Mouse (Mus musculus): Measurements from ENCODE around the gene Notch4. TPM values are rescaled to one million over a fixed set of nuclear protein-coding genes. Genes with fewer than 3 reads are reported as not detected.

Notch4 gene
- polyA plus RNA-seq, 1 experiment from 2014 or later, result 13.1 TPM

DNA sequence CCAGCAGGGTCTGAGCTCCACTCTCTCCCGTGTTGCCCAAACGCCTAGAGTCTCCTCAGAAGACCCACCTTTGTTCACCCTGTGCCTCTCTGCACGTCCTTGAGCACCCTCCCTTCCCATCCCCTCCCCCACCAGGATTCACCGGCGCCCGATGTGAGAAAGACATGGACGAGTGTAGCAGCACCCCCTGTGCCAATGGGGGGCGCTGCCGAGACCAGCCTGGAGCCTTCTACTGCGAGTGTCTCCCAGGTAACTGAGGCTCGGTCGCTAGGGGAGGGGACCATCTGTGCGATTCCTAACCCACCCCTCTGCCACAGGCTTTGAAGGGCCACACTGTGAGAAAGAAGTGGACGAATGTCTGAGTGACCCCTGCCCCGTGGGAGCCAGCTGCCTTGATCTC lies 8.3 kb downstream of the Notch4 start:
- Histone ChIP-seq H3K9ac (peak overlapping the region; percentile 8; the same call in 1 of the 2 replicates), H3K4me3 (no peak overlapping the region)
- 7% methylated on average over 15 of the region's 15 CpGs for WGBS

DNA sequence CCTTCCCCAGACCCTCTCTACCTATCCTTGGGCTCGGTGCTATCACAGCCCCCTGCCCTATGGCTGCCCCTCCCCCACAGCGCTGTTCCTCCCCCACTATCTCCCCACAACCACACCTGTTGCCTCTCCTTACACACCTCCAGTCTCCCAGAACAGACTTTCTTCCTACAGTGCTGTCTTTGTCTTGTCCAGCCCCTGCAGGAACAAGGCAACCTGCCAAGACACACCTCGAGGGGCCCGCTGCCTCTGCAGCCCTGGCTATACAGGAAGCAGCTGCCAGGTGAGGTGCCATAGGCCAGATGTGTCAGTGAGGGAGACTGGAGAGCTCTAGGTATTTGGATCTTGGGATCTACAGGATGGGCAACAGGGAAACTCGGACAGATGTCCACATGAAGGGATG lies 12.5 kb downstream of the Notch4 start:
- Histone ChIP-seq H3K27ac (no peak overlapping the region), H3K27me3 (no peaks in the 10 kb centered on the region), H3K4me2 (replicated peaks) (no peak overlapping the region), H3K9me3 (replicated peaks) (no peaks in the 10 kb centered on the region), H3K4me1 (no peaks in the 10 kb centered on the region), H3K9ac (no peak overlapping the region), H3K36me3 (no peaks in the 10 kb centered on the region), H3K4me3 (no peak overlapping the region)
- WGBS, result 70% methylated on average over 5 of the region's 5 CpGs
- no peak for ATAC-seq (ENCODE audit: low FRiP score)

More for the DNA sequence above, 8.3 kb downstream of the Notch4 start:
- H3K9me3 ChIP-seq (replicated peaks), result no peaks in the 10 kb centered on the region
- H3K4me1 ChIP-seq, result no peaks in the 10 kb centered on the region
- H3K4me2 ChIP-seq (replicated peaks), result no peak overlapping the region
- no peak for ATAC-seq (ENCODE audit: low FRiP score)
- no peaks in the 10 kb centered on the region for H3K36me3 ChIP-seq
- H3K27ac ChIP-seq, result no peak overlapping the region
- H3K27me3 ChIP-seq, result 0 out of 2 replicates have a peak, but pooled peaks cover 2% of the 10 kb centered on the region

DNA sequence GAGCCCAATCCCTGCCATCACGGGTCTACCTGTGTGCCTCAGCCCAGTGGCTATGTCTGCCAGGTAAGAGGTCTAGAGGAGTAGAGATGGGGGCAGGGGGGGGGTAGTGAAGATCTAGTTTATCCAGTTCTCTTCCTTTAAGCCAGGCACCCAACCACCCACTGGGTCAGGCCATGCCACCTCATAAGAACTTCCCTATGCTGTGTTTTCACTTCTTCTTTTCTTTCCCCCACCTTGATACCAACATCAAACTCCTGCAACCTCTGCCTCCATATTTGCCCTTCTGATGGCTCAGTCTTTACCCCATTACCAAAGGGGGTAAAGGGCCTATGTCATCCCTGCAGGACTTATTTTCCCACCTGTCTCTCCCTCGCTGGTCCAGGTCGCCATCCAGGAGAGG lies 14.0 kb downstream of the Notch4 start:
- Histone ChIP-seq H3K36me3 (no peaks in the 10 kb centered on the region), H3K4me2 (replicated peaks) (no peak overlapping the region), H3K27ac (no peak overlapping the region), H3K9me3 (replicated peaks) (no peaks in the 10 kb centered on the region), H3K4me1 (no peaks in the 10 kb centered on the region), H3K9ac (no peak overlapping the region), H3K4me3 (no peak overlapping the region), H3K27me3 (no peaks in the 10 kb centered on the region)
- no peak for ATAC-seq (ENCODE audit: low FRiP score)
- WGBS, result 92% methylated on average over 3 of the region's 3 CpGs

DNA sequence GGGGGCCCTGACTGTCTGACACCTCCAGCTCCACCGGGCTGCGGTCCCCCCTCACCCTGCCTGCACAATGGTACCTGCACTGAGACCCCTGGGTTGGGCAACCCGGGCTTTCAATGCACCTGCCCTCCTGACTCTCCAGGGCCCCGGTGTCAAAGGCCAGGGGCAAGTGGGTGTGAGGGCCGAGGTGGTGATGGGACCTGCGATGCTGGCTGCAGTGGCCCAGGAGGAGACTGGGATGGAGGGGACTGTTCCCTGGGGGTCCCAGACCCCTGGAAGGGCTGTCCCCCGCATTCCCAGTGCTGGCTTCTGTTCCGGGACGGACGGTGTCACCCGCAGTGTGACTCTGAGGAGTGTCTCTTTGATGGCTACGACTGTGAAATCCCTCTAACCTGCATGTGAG lies 18.5 kb downstream of the Notch4 start:
- WGBS, result 88% methylated on average over 12 of the region's 12 CpGs
- Histone ChIP-seq H3K4me2 (replicated peaks) (no peak overlapping the region), H3K27ac (no peak overlapping the region), H3K9me3 (replicated peaks) (no peaks in the 10 kb centered on the region), H3K9ac (peak overlapping the region; percentile 32; the same call in 1 of the 2 replicates), H3K4me3 (no peak overlapping the region), H3K36me3 (no peaks in the 10 kb centered on the region), H3K27me3 (no peaks in the 10 kb centered on the region), H3K4me1 (peaks cover 11% of the 10 kb centered on the region)
- no peak for ATAC-seq (ENCODE audit: low FRiP score)

DNA sequence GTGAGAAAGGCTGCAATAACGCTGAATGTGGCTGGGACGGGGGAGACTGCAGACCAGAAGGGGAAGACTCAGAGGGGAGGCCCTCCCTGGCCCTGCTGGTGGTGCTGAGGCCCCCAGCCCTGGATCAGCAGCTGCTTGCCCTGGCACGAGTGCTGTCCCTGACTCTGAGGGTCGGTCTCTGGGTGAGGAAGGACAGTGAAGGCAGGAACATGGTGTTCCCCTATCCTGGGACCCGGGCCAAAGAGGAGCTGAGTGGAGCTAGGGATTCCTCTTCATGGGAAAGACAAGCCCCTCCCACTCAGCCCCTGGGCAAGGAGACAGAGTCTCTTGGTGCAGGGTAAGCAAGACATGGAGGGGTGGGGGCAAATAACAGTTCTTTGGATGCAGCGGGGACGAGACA lies 19.3 kb downstream of the Notch4 start:
- no peak overlapping the region for H3K4me3 ChIP-seq
- no peak for ATAC-seq (ENCODE audit: low FRiP score)
- no peaks in the 10 kb centered on the region for H3K9me3 ChIP-seq (replicated peaks)
- no peak overlapping the region for H3K4me2 ChIP-seq (replicated peaks)
- H3K9ac ChIP-seq, result no peak overlapping the region
- no peak overlapping the region for H3K27ac ChIP-seq
- no peaks in the 10 kb centered on the region for H3K36me3 ChIP-seq
- WGBS, result 68% methylated on average over 7 of the region's 7 CpGs
- H3K27me3 ChIP-seq, result no peaks in the 10 kb centered on the region
- H3K4me1 ChIP-seq, result peaks cover 16% of the 10 kb centered on the region

DNA sequence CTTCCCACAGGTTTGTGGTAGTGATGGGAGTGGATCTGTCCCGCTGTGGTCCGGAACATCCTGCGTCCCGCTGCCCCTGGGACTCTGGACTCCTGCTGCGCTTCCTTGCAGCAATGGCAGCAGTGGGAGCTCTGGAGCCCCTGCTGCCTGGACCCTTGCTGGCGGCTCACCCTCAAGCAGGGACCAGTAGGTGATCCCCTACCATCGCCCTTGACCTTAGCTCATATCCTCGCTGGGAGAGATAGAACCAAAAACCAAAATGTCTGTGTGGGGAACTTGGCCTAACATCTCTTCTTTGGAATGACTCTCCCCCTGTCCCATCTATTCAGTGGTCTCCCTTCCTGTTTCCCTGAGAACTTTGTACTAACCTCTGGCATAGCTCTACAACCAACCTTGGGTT lies 19.8 kb downstream of the Notch4 start:
- Histone ChIP-seq H3K4me2 (replicated peaks) (no peak overlapping the region), H3K36me3 (no peaks in the 10 kb centered on the region), H3K9me3 (replicated peaks) (no peaks in the 10 kb centered on the region), H3K27me3 (no peaks in the 10 kb centered on the region), H3K4me1 (peaks cover 19% of the 10 kb centered on the region), H3K27ac (no peak overlapping the region), H3K4me3 (no peak overlapping the region), H3K9ac (no peak overlapping the region)
- no peak for ATAC-seq (ENCODE audit: low FRiP score)
- WGBS, result 86% methylated on average over 8 of the region's 8 CpGs

DNA sequence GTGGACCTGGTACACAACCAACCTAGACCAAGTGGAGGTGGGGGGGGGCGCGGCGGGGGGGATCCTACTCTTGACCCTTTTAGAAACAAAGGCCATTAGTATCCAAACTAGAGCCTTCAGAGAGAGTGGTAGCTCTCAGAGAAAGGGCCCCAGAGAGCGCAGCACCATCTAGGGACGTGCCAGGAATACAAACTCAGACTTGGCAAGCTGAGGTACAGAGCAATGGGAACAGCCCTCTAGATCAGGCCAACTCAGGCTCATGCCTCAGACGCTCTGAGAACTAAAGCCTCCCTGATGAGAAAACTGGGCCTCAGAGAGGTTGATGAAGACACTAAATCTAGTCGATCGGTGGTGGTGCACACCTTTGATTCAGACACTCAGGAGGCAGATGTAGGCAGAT lies 21.1 kb downstream of the Notch4 start:
- WGBS, result 93% methylated on average over 8 of the region's 8 CpGs
- Histone ChIP-seq H3K27me3 (no peaks in the 10 kb centered on the region), H3K4me2 (replicated peaks) (no peak overlapping the region), H3K9me3 (replicated peaks) (no peaks in the 10 kb centered on the region), H3K4me3 (no peak overlapping the region), H3K27ac (peak overlapping the region; percentile 99), H3K4me1 (peaks cover 32% of the 10 kb centered on the region), H3K36me3 (no peaks in the 10 kb centered on the region), H3K9ac (no peak overlapping the region)
- no peak for ATAC-seq (ENCODE audit: low FRiP score)

DNA sequence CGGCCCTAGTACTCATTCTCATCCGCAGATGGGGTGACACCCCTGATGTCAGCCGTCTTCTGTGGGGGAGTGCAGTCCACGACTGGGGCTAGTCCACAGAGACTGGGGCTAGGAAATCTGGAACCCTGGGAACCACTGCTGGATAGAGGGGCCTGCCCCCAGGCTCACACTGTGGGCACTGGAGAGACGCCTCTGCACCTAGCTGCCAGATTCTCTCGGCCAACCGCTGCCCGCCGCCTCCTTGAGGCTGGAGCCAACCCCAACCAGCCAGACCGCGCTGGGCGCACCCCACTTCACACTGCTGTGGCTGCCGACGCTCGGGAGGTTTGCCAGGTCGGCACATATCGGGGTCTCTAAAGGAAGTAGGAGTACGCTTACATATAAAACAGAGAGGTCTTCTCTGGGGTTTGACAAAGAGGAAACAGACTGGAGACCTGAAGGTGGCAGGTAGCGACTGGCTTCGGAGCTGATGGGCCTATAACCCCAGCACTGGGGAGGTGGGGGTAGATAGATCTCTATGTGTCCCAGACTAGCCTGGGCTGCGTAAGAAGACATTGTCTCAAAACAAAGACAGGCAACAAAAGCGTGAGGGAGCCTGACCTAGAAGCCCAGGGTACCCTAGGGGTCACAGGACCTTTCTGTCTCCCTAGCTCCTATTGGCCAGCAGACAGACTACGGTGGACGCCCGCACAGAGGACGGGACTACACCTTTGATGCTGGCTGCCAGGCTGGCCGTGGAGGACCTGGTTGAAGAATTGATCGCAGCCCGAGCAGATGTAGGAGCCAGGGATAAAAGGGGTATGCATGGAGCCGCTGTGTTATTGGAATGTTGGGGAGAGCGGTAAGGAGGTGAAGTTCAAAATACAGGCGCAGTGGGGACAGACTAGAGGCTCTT lies 22.1 kb downstream of the Notch4 start:
- WGBS, result 16% methylated on average over 32 of the region's 32 CpGs
- Histone ChIP-seq H3K9ac (peak overlapping the region; percentile 87), H3K9me3 (replicated peaks) (no peaks in the 10 kb centered on the region), H3K36me3 (no peaks in the 10 kb centered on the region), H3K4me3 (peak overlapping the region; percentile 55), H3K27me3 (no peaks in the 10 kb centered on the region), H3K4me1 (peaks cover 42% of the 10 kb centered on the region), H3K27ac (peak overlapping the region; percentile 99), H3K4me2 (replicated peaks) (peak overlapping the region; percentile 89)
- peak; percentile 17 for ATAC-seq (ENCODE audit: low FRiP score)

DNA sequence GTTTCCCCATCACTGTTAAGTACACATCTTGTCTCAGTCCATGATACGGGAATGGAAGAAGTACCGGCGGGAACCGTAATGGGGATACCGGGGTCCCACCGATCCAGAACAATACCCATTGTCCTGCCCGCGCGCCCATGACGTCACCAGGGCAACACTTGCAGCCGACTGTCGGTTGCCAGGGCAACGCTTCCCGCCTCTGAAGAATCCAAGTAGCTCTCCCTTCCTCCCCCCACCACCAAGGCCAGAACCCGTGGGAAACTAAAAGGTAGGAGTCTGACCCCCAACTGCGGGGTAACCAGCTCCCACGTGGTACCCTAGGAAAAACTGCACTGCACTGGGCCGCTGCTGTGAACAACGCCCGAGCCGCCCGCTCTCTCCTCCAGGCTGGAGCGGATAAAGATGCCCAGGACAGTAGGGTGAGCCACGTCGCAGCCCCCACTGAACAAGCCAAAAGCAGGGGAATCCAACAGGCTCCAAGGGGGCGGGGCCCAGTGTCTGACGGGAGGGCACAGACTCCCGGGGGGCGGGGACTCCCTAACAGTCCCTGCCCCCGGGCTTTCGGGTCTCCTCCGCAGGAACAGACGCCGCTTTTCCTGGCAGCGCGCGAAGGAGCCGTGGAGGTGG lies 22.8 kb downstream of the Notch4 start:
- Histone ChIP-seq H3K9ac (peak overlapping the region; percentile 87), H3K4me2 (replicated peaks) (peak overlapping the region; percentile 89), H3K4me1 (peaks cover 47% of the 10 kb centered on the region), H3K9me3 (replicated peaks) (no peaks in the 10 kb centered on the region), H3K36me3 (no peaks in the 10 kb centered on the region), H3K27ac (peak overlapping the region; percentile 99), H3K4me3 (peak overlapping the region; percentile 55), H3K27me3 (no peaks in the 10 kb centered on the region)
- 1% methylated on average over 37 of the region's 38 CpGs for WGBS
- ATAC-seq (ENCODE audit: low FRiP score), result peak; percentile 77

DNA sequence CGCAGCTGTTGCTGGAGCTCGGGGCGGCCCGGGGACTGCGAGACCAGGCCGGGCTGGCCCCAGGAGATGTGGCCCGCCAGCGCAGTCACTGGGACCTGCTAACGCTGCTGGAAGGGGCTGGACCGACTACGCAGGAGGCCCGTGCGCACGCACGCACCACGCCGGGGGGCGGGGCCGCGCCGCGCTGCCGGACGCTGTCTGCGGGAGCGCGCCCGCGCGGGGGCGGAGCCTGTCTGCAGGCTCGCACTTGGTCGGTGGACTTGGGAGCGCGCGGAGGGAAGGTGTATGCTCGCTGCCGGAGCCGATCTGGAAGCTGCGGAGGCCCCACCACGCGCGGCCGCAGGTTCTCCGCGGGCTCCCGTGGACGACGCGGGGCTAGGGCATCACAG lies 23.3 kb downstream of the Notch4 start:
- Histone ChIP-seq H3K36me3 (no peaks in the 10 kb centered on the region), H3K4me3 (peak overlapping the region; percentile 55), H3K4me1 (peaks cover 47% of the 10 kb centered on the region), H3K4me2 (replicated peaks) (peak overlapping the region; percentile 89), H3K27me3 (no peaks in the 10 kb centered on the region), H3K9me3 (replicated peaks) (no peaks in the 10 kb centered on the region), H3K27ac (peak overlapping the region; percentile 99), H3K9ac (peak overlapping the region; percentile 87)
- under 1% methylated on average over 50 of the region's 50 CpGs for WGBS
- ATAC-seq (ENCODE audit: low FRiP score), result peak; percentile 83

DNA sequence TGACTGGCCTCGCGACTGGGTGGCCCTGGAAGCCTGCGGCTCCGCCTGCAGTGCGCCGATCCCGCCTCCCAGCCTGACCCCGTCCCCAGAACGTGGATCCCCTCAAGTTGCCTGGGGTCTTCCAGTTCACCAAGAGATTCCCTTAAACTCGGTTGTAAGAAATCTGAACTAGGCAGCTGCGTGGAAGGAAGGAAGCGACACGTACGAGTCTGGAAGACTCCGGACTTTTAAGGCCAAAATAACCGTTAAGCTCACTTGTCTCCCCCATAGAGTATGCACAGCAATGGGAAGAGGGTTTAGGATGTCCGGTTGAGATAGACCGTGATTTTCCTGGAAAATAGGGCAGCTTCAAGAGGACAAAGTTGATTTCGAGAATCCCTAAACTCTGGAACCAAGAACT lies 23.7 kb downstream of the Notch4 start:
- 3% methylated on average over 19 of the region's 19 CpGs for WGBS
- H3K4me2 ChIP-seq (replicated peaks), result peak overlapping the region; percentile 89
- no peaks in the 10 kb centered on the region for H3K36me3 ChIP-seq
- no peaks in the 10 kb centered on the region for H3K9me3 ChIP-seq (replicated peaks)
- H3K9ac ChIP-seq, result peak overlapping the region; percentile 87
- H3K27ac ChIP-seq, result peak overlapping the region; percentile 99
- H3K27me3 ChIP-seq, result no peaks in the 10 kb centered on the region
- ATAC-seq (ENCODE audit: low FRiP score), result no peak
- peak overlapping the region; percentile 55 for H3K4me3 ChIP-seq
- H3K4me1 ChIP-seq, result peaks cover 48% of the 10 kb centered on the region

DNA sequence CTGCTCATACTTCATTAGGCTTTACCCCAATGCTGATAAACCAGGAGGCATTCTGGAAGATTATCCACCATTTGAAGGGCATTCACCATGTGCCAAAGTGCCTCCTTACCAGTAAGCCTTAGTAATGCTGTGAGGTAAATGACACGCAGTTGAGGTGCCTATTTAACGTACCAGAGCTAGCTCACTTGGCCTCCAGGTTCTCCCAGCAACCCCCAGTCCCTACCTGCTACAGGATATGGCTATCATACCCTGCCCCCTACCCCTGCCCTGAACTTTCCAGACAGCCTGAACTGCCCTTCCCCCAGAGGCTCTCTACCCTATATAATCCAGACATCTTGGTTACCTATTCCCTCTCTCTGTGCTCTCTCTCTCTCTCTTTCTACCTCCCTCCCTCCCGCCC lies 24.7 kb downstream of the Notch4 start:
- no peak overlapping the region for H3K4me2 ChIP-seq (replicated peaks)
- peaks cover 58% of the 10 kb centered on the region for H3K4me1 ChIP-seq
- H3K27ac ChIP-seq, result no peak overlapping the region

More for the DNA sequence above, 24.7 kb downstream of the Notch4 start:
- Histone ChIP-seq H3K27me3 (no peaks in the 10 kb centered on the region), H3K4me3 (no peak overlapping the region), H3K9me3 (replicated peaks) (no peaks in the 10 kb centered on the region), H3K36me3 (no peaks in the 10 kb centered on the region), H3K9ac (no peak overlapping the region)
- WGBS, result 74% methylated on average over 3 of the region's 3 CpGs
- no peak for ATAC-seq (ENCODE audit: low FRiP score)
